Mouse (Mus musculus) ES-E14 (cell line): ENCODE data around the gene Akp3.

Experiments
- CHD2 ChIP-seq: IDR thresholded peaks from 2 replicates; pipeline ENCODE4 v1.6.1; 2014; ENCODE audit warnings: mild to moderate bottlenecking, low read depth, low read length, inconsistent platforms
- HCFC1 ChIP-seq: IDR thresholded peaks from 2 replicates; pipeline ENCODE4 v1.6.1; 2012; ENCODE audit warnings: low read length, inconsistent platforms, borderline replicate concordance; ENCODE audit not compliant: insufficient read depth
- MAFK ChIP-seq: IDR thresholded peaks from 2 replicates; pipeline ENCODE4 v1.6.1; 2014; ENCODE audit warnings: mild to moderate bottlenecking, low read depth, low read length, inconsistent platforms; ENCODE audit not compliant: insufficient read depth
- ZC3H11A ChIP-seq: IDR thresholded peaks from 2 replicates; pipeline ENCODE4 v1.6.1; 2012; ENCODE audit warnings: low read depth, mild to moderate bottlenecking, inconsistent platforms, low read length, borderline replicate concordance
- ZNF384 ChIP-seq: IDR thresholded peaks from 2 replicates; pipeline ENCODE4 v1.6.1; 2012; ENCODE audit warnings: low read depth, low read length, inconsistent platforms

- TF ChIP-seq HCFC1 (no peak), MAFK (no peak), ZC3H11A (no peak), ZNF384 (no peak), CHD2 (no peak)
These were observed 16.2 kb upstream of the Akp3 start for GRCm38 (mm10) chr1:87108564-87108963.
